Mouse (Mus musculus) bone marrow, adult 2 months (tissue): ENCODE measurements at regions not wholly inside any gene's neighbourhood (a gene's known extent, or its start where the extent isn't known, plus 50 kb on each side); places are given as distances from the start of the nearest gene placed in this dataset.

Experiments
- CTCF ChIP-seq: fragments of 200-500 bp; IDR thresholded peaks from 2 replicates; pipeline ENCODE4 v1.5.1; 2011; ENCODE audit warnings: low read length, control low read depth; ENCODE audit not compliant: control insufficient read depth, insufficient read depth
- POLR2A ChIP-seq: fragments of 200-500 bp; IDR thresholded peaks from 2 replicates; pipeline ENCODE4 v1.6.1; 2011; ENCODE audit warnings: low read depth, mild to moderate bottlenecking, control low read depth, low read length, borderline replicate concordance; ENCODE audit not compliant: control insufficient read depth

DNA sequence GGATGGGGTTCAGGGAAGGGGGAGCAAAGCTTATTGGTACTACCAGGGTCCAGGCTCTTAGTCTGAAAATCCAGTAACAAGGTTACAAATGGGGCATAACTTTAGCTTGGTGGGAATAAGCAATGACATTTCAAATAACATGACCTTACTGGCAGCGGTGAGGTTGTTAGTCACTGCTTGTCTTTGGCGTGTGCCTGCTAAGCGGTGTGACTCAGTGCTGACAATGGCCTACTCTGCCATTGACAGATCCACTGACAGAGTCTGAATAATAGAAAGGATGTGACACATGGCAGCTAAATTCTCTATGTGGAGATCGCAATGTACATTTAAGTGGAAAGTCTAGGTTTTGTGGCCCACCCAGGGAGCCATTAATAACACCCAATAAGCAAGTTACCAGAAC lies 61.5 kb upstream of the Rxfp2 start:
- no peak for TF ChIP-seq POLR2A
- no peak for TF ChIP-seq CTCF
